Comparison of ENCODE assay signal across 8 mouse cellular contexts in genomic region chr5:21186821-21187220, GRCm38 (mm10). TPM values are rescaled to one million over a fixed set of nuclear protein-coding genes. Genes with fewer than 3 reads are reported as not detected.
DNase-seq lines count a peak whose midpoint lies in the region; ATAC-seq and TF ChIP-seq lines count a peak whose summit lies in the region.

No protein-coding gene starts in this region.

- H3K4me3 ChIP-seq in heart, embryonic 16.5 days (ENCODE audit: low read length), result peak overlapping the region; percentile 58
- peak overlapping the region; percentile 74 to 77 for H3K4me3 ChIP-seq in MEL (ENCODE audit: control insufficient read depth in 1 of 2, insufficient read depth in 1 of 2, low read depth in 2 of 2, low read length in 2 of 2)
- H3K4me3 ChIP-seq in hindbrain, embryonic 12.5 days, result peak overlapping the region; percentile 51
- H3K4me3 ChIP-seq in midbrain, embryonic 15.5 days, result peak overlapping the region; percentile 54

- no peak for TF ChIP-seq RAD21 in MEL (IDR thresholded peaks at IDR 0.05; ENCODE audit: low read depth, low read length)

- no peak for DNase-seq in heart, adult 9 months (ENCODE audit: low spot score in 2 of 2)
- DNase-seq in MEL (ENCODE audit: low read depth, low spot score), result peak; percentile 46
- no peak for DNase-seq in yolk sac, embryonic 10.5 days (ENCODE audit: low spot score)
- DNase-seq in layer of hippocampus, adult 11-12 months (ENCODE audit: low spot score), result no peak
- no peak for DNase-seq in ovary, postnatal 36 days (ENCODE audit: low spot score)

- H3K9me3 ChIP-seq in heart, embryonic 16.5 days (replicated peaks; ENCODE audit: control insufficient read depth, low read length), result no peaks in the 10 kb centered on the region
- no peaks in the 10 kb centered on the region for H3K9me3 ChIP-seq in MEL (replicated peaks; ENCODE audit: insufficient read depth, low read length)
- H3K9me3 ChIP-seq in hindbrain, embryonic 12.5 days (replicated peaks), result 0 out of 2 replicates have a peak, but pooled peaks cover 3% of the 10 kb centered on the region
- H3K9me3 ChIP-seq in midbrain, embryonic 15.5 days, result no peaks in the 10 kb centered on the region

- TF ChIP-seq EP300 in MEL (IDR thresholded peaks at IDR 0.05; ENCODE audit: low read depth in 1 of 2, low read length in 2 of 2), result no peak

- H3K79me2 ChIP-seq in MEL (ENCODE audit: control insufficient read depth, insufficient read depth, low read length, poor library complexity), result no peaks in the 10 kb centered on the region

- peaks cover 5% of the 10 kb centered on the region for H3K4me1 ChIP-seq in heart, embryonic 16.5 days (ENCODE audit: control insufficient read depth, insufficient read depth, low read length)
- peaks cover 0 to 4% of the 10 kb centered on the region in 2 experiments; a peak in 1 of 4 replicates for H3K4me1 ChIP-seq in MEL (ENCODE audit: control insufficient read depth in 1 of 2, insufficient read depth in 2 of 2, low read length in 2 of 2)
- H3K4me1 ChIP-seq in hindbrain, embryonic 12.5 days, result peaks cover 6% of the 10 kb centered on the region; the same call in 1 of the 2 replicates
- H3K4me1 ChIP-seq in midbrain, embryonic 15.5 days, result peaks cover 15% of the 10 kb centered on the region

- H3K36me3 ChIP-seq in heart, embryonic 16.5 days (ENCODE audit: control insufficient read depth, insufficient read depth), result no peaks in the 10 kb centered on the region
- H3K36me3 ChIP-seq in MEL (ENCODE audit: control insufficient read depth in 1 of 2, insufficient read depth in 2 of 2, low read length in 2 of 2), result no peaks in the 10 kb centered on the region
- no peaks in the 10 kb centered on the region for H3K36me3 ChIP-seq in hindbrain, embryonic 12.5 days
- H3K36me3 ChIP-seq in midbrain, embryonic 15.5 days (replicated peaks), result no peaks in the 10 kb centered on the region

- no peak for ATAC-seq in heart, embryonic 16.5 days (replicated peaks; ENCODE audit: extremely low read depth, insufficient read depth, low FRiP score)
- 0 out of 2 replicates have a peak, but pooled peaks have one; percentile 17 for ATAC-seq in hindbrain, embryonic 12.5 days (ENCODE audit: low FRiP score)
- peak; percentile 57 for ATAC-seq in midbrain, embryonic 15.5 days (replicated peaks)

- no peak overlapping the region for H3K27ac ChIP-seq in heart, embryonic 16.5 days (ENCODE audit: low read length)
- no peak overlapping the region for H3K27ac ChIP-seq in MEL (ENCODE audit: control insufficient read depth, low read depth, low read length)
- no peak overlapping the region for H3K27ac ChIP-seq in hindbrain, embryonic 12.5 days
- H3K27ac ChIP-seq in midbrain, embryonic 15.5 days, result no peak overlapping the region

- TF ChIP-seq CTCF in MEL (IDR thresholded peaks at IDR 0.05 in 2 of 3, conservative IDR thresholded peaks at IDR 0.05 in 1 of 3; ENCODE audit: control insufficient read depth in 1 of 3, insufficient read depth in 1 of 3, low read depth in 2 of 3, low read length in 3 of 3, poor library complexity in 1 of 3, severe bottlenecking in 1 of 3), result no peak

- H3K27me3 ChIP-seq in heart, embryonic 16.5 days (ENCODE audit: control insufficient read depth, insufficient read depth, low read length), result no peaks in the 10 kb centered on the region
- H3K27me3 ChIP-seq in MEL (ENCODE audit: control insufficient read depth in 1 of 2, insufficient read depth in 2 of 2, low read length in 2 of 2), result no peaks in the 10 kb centered on the region
- no peaks in the 10 kb centered on the region for H3K27me3 ChIP-seq in hindbrain, embryonic 12.5 days
- H3K27me3 ChIP-seq in midbrain, embryonic 15.5 days (replicated peaks), result no peaks in the 10 kb centered on the region

- WGBS in heart, embryonic 16.5 days, result 11% methylated on average over 4 of the region's 4 CpGs
- 12% methylated on average over 4 of the region's 4 CpGs for WGBS in hindbrain, embryonic 12.5 days
- WGBS in midbrain, embryonic 15.5 days, result 8% methylated on average over 4 of the region's 4 CpGs

- H3K9ac ChIP-seq in heart, embryonic 16.5 days (ENCODE audit: low read length), result no peak overlapping the region
- H3K9ac ChIP-seq in MEL (ENCODE audit: control insufficient read depth, low read depth, low read length, poor library complexity, severe bottlenecking), result no peak overlapping the region
- no peak overlapping the region for H3K9ac ChIP-seq in hindbrain, embryonic 12.5 days
- peak overlapping the region; percentile 61; the same call in 1 of the 2 replicates for H3K9ac ChIP-seq in midbrain, embryonic 15.5 days

- TF ChIP-seq POLR2A in MEL (IDR thresholded peaks at IDR 0.05; ENCODE audit: control insufficient read depth in 1 of 2, insufficient read depth in 1 of 2, low read depth in 1 of 2, low read length in 2 of 2, poor library complexity in 1 of 2), result no peak

- H3K4me2 ChIP-seq in heart, embryonic 16.5 days (ENCODE audit: low read depth, low read length), result peak overlapping the region; percentile 97
- H3K4me2 ChIP-seq in hindbrain, embryonic 12.5 days (replicated peaks), result peak overlapping the region; percentile 91
- peak overlapping the region; percentile 84 for H3K4me2 ChIP-seq in midbrain, embryonic 15.5 days

TF ChIP-seq in MEL, 35 proteins besides CTCF, POLR2A, EP300 and RAD21:
- no peak for TF ChIP-seq MYC (IDR thresholded peaks at IDR 0.05; ENCODE audit: low read depth, low read length)
- no peak for TF ChIP-seq RCOR1 (IDR thresholded peaks at IDR 0.05; ENCODE audit: low read depth, low read length)
- no peak for TF ChIP-seq SIN3A (IDR thresholded peaks at IDR 0.05; ENCODE audit: low read length)
- no peak for TF ChIP-seq USF1 (IDR thresholded peaks at IDR 0.05; ENCODE audit: low read depth, low read length)
- TF ChIP-seq MAZ (IDR thresholded peaks at IDR 0.05; ENCODE audit: low read depth, low read length), result no peak
- TF ChIP-seq GABPA (IDR thresholded peaks at IDR 0.05; ENCODE audit: low read depth, low read length), result no peak
- no peak for TF ChIP-seq TBP (IDR thresholded peaks at IDR 0.05; ENCODE audit: low read depth, low read length)
- no peak for TF ChIP-seq NELFE (IDR thresholded peaks at IDR 0.05; ENCODE audit: low read depth, low read length)
- TF ChIP-seq HCFC1 (IDR thresholded peaks at IDR 0.05; ENCODE audit: low read depth, low read length), result no peak
- no peak for TF ChIP-seq SMC3 (IDR thresholded peaks at IDR 0.05; ENCODE audit: low read depth, low read length)
- no peak for TF ChIP-seq TCF12 (IDR thresholded peaks at IDR 0.05; ENCODE audit: low read depth, low read length)
- TF ChIP-seq KAT2A (conservative IDR thresholded peaks at IDR 0.05; ENCODE audit: low read depth, low read length), result no peak
- no peak for TF ChIP-seq POLR2AphosphoS5 (IDR thresholded peaks at IDR 0.05; ENCODE audit: borderline replicate concordance, low read depth, low read length)
- no peak for TF ChIP-seq BHLHE40 (IDR thresholded peaks at IDR 0.05; ENCODE audit: borderline replicate concordance, low read depth, low read length)
- no peak for TF ChIP-seq JUND (IDR thresholded peaks at IDR 0.05; ENCODE audit: low read depth, low read length)
- no peak for TF ChIP-seq ZNF384 (IDR thresholded peaks at IDR 0.05; ENCODE audit: low read depth, low read length)
TF ChIP-seq in MEL: peak in this region for 0.

RNA-seq across cellular contexts. Expression of gene Gsap, which starts 0.8 kb away (rescaled TPM):
- polyA plus RNA-seq in heart, embryonic 16.5 days (2015; fragmentation: Nextera tagmentation; extraction: Ambion mirVana), result 2.3 and 2.5 TPM in 2 replicates
- total RNA-seq in MEL (2012; rRNA removed), result 0.13 and 0.19 TPM in 2 replicates
- under 1 TPM in 1 of 2 experiments, not detected in 1; 0.22 TPM for polyA plus RNA-seq in MEL (2012; ENCODE audit: insufficient read depth in 1 of 2, insufficient read length in 2 of 2, low read depth in 1 of 2, low replicate concordance in 2 of 2, missing spikeins in 1 of 2)
- 3.8 and 4.0 TPM in 2 replicates for polyA plus RNA-seq in hindbrain, embryonic 12.5 days (2016; fragmentation: Nextera tagmentation; extraction: Ambion mirVana)
- polyA plus RNA-seq in midbrain, embryonic 15.5 days (2015; fragmentation: Nextera tagmentation; extraction: Ambion mirVana), result 8.5 and 10.7 TPM in 2 replicates
